Mouse (Mus musculus): ENCODE results near the gene Xpot. TPM values are rescaled to one million over a fixed set of nuclear protein-coding genes. Genes with fewer than 3 reads are reported as not detected.

The Xpot gene
- total RNA-seq, 2 experiments from 2014 or later, result 20.3 to 28.2 TPM

Small RNA genes within 50 kb of the gene (microRNA-seq; reads per million reads assigned to microRNA genes)
- 0 reads per million in 2 experiments for gene Gm24330

Other genes with a start within 250 kb of the Xpot start
- gene Rassf3, start 150.0 kb downstream of the Xpot start, total RNA-seq (2021), result 10 to 100 TPM; 40.2 to 42.2 TPM
- gene Tbk1, start 39.5 kb downstream of the Xpot start, total RNA-seq (2021), result 10 to 100 TPM; 11.0 to 11.5 TPM
- not detected for gene D930020B18Rik, start 15.3 kb upstream of the Xpot start, total RNA-seq (2021)
- gene BC048403, start 113.6 kb upstream of the Xpot start, total RNA-seq (2021), result 1 to 10 TPM; 1.4 to 2.0 TPM